Mouse (Mus musculus): ENCODE data around the gene Stam. TPM values are rescaled to one million over a fixed set of nuclear protein-coding genes. Genes with fewer than 3 reads are reported as not detected.

Stam gene
- 80.4 and 89.7 TPM in 2 replicates for polyA plus RNA-seq (2011; ENCODE audit: insufficient read length, low read depth, missing spikeins)

DNA sequence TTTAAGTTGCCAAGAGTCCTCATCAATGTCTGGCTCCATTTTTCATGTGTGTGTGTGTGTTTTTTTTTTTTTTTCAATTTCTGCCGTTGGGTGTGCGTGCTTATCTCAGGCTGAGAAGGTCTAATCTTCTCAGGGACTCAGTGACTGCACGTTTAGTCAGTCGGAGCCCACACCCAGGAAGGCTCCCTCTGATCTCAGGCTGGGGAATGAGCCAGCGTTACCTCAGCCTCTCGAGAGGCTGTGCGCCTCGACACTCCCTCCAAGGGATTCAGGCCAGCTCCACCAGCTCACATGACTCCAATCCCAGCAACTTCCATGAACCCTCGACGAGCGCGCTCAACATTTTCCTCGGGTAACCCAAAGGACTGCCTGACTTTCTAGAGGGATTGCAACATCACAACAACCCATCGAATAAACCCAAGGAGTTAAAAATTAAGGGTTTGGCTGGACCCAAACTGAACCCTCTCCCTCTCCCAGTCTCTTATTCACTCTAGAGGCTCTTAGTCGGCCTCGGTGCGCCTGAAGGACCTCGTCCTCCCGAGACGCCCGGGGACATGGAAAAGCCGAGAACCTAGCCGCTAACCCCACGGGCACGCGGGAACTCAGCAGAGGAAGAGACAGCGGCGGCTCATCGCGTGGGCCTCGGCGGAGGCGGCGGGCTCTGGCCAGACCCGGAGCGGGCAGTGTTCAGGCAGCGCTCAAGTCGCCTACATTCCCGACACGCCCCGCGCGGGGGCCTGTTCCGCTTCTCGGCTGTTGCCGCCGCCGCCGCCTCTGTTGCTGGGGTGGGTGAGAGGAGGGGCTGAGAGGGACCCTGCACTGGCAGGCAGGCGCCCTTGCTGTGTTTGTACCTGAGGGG, at the start of gene Stam:
Gene Stam (plus strand): TSS at position 737 of the 859 bp plus-strand sequence.
- TF ChIP-seq POLR2A (IDR thresholded peaks at IDR 0.05; ENCODE audit: low read depth, low read length) (peak; percentile 88), CTCF (IDR thresholded peaks at IDR 0.05; ENCODE audit: borderline replicate concordance, insufficient read depth, low read length) (no peak)
- Histone ChIP-seq H3K27ac (ENCODE audit: insufficient read depth, low read length) (peak within 1 kb of the TSS; percentile 98), H3K4me3 (ENCODE audit: insufficient read depth, low read length) (peak within 1 kb of the TSS; percentile 99), H3K4me1 (ENCODE audit: control insufficient read depth, insufficient read depth, low read length) (peaks cover 4% of the 10 kb centered on the region; the same call in 1 of the 2 replicates)

DNA sequence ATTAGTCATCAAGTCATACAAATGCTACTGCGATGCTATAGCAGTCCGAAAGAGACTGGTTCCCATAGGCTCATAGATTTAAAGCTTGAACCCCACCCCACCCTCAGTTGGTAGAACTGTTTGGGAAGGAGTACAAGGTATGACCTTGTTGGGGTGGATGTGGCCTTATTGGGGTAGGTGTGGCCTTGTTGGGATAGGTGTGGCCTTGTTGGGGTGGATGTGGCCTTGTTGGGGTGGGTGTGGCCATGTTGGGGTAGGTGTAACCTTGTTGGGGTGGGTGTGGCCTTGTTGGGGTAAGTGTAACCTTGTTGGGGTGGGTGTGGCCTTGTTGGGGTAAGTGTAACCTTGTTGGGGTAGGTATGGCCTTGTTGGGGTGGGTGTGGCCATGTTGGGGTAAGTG, 32.6 kb upstream of the Stam start:
- H3K27ac ChIP-seq (ENCODE audit: insufficient read depth, low read length): no peak overlapping the region
- no peak overlapping the region for H3K4me3 ChIP-seq (ENCODE audit: insufficient read depth, low read length)
- TF ChIP-seq POLR2A (IDR thresholded peaks at IDR 0.05; ENCODE audit: low read depth, low read length) (no peak), CTCF (IDR thresholded peaks at IDR 0.05; ENCODE audit: borderline replicate concordance, insufficient read depth, low read length) (no peak)
- no peaks in the 10 kb centered on the region for H3K4me1 ChIP-seq (ENCODE audit: control insufficient read depth, insufficient read depth, low read length)

GRCm38 (mm10) chr2:14043011-14043410, 30.9 kb upstream of the Stam start:
- H3K27ac ChIP-seq (ENCODE audit: insufficient read depth, low read length): no peak overlapping the region
- no peaks in the 10 kb centered on the region for H3K4me1 ChIP-seq (ENCODE audit: control insufficient read depth, insufficient read depth, low read length)
- H3K4me3 ChIP-seq (ENCODE audit: insufficient read depth, low read length): no peak overlapping the region
- TF ChIP-seq CTCF (IDR thresholded peaks at IDR 0.05; ENCODE audit: borderline replicate concordance, insufficient read depth, low read length) (no peak), POLR2A (IDR thresholded peaks at IDR 0.05; ENCODE audit: low read depth, low read length) (no peak)

DNA sequence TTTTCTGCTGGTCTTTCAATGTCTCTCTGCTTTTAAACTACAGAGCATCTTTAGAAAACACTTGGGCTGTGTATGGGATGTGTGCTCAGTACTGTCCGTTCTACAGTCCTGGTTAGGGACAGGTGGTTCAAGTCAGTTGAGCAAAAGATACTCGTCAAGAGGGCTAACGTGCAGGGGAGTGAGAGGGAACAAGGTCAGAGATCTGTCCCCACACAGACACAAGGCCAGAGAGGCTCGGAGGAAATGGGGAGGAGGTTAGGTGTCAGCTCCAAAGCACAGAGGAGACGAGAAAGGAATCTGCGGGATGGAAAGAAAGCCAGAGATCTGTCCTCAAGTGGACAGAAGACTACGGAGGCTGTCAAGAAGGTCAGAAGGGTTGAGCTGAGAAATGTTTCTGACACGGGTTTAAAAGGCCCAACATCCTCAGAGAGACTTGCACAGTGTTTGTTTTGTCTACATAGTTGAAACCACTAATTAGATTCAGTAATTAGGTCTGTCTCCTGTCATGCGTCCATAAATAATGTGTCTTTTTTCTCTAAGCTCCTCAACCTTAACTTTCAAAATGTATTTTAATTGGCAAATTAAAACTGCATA, 30.2 kb upstream of the Stam start:
- Histone ChIP-seq H3K4me3 (ENCODE audit: insufficient read depth, low read length) (no peak overlapping the region), H3K27ac (ENCODE audit: insufficient read depth, low read length) (no peak overlapping the region), H3K4me1 (ENCODE audit: control insufficient read depth, insufficient read depth, low read length) (no peaks in the 10 kb centered on the region)
- TF ChIP-seq CTCF (IDR thresholded peaks at IDR 0.05; ENCODE audit: borderline replicate concordance, insufficient read depth, low read length) (no peak), POLR2A (IDR thresholded peaks at IDR 0.05; ENCODE audit: low read depth, low read length) (no peak)

GRCm38 (mm10) chr2:14048381-14048780, 25.5 kb upstream of the Stam start:
- peak; percentile 25; the same call in 1 of the 2 replicates for TF ChIP-seq CTCF (IDR thresholded peaks at IDR 0.05; ENCODE audit: borderline replicate concordance, insufficient read depth, low read length)
- no peak for TF ChIP-seq POLR2A (IDR thresholded peaks at IDR 0.05; ENCODE audit: low read depth, low read length)
- H3K4me1 ChIP-seq (ENCODE audit: control insufficient read depth, insufficient read depth, low read length): no peaks in the 10 kb centered on the region
- no peak overlapping the region for H3K4me3 ChIP-seq (ENCODE audit: insufficient read depth, low read length)

GRCm38 (mm10) chr2:14048808-14049207, 25.1 kb upstream of the Stam start:
- Histone ChIP-seq H3K4me3 (ENCODE audit: insufficient read depth, low read length) (no peak overlapping the region), H3K4me1 (ENCODE audit: control insufficient read depth, insufficient read depth, low read length) (peaks cover 2% of the 10 kb centered on the region; the same call in 1 of the 2 replicates), H3K27ac (ENCODE audit: insufficient read depth, low read length) (no peak overlapping the region)
- TF ChIP-seq CTCF (IDR thresholded peaks at IDR 0.05; ENCODE audit: borderline replicate concordance, insufficient read depth, low read length) (no peak), POLR2A (IDR thresholded peaks at IDR 0.05; ENCODE audit: low read depth, low read length) (no peak)

More at GRCm38 (mm10) chr2:14048381-14048780, 25.5 kb upstream of the Stam start:
- no peak overlapping the region for H3K27ac ChIP-seq (ENCODE audit: insufficient read depth, low read length)

- H3K27ac ChIP-seq (ENCODE audit: insufficient read depth, low read length): no peak overlapping the region
- peak overlapping the region; percentile 9; the same call in 1 of the 2 replicates for H3K4me3 ChIP-seq (ENCODE audit: insufficient read depth, low read length)
- H3K4me1 ChIP-seq (ENCODE audit: control insufficient read depth, insufficient read depth, low read length): peaks cover 5% of the 10 kb centered on the region; the same call in 1 of the 2 replicates
- TF ChIP-seq POLR2A (IDR thresholded peaks at IDR 0.05; ENCODE audit: low read depth, low read length): no peak
Observed at GRCm38 (mm10) chr2:14053618-14054017, 20.3 kb upstream of the Stam start.

GRCm38 (mm10) chr2:14054163-14054562, 19.7 kb upstream of the Stam start:
- peaks cover 5% of the 10 kb centered on the region; the same call in 1 of the 2 replicates for H3K4me1 ChIP-seq (ENCODE audit: control insufficient read depth, insufficient read depth, low read length)
- peak overlapping the region; percentile 30 for H3K4me3 ChIP-seq (ENCODE audit: insufficient read depth, low read length)
- TF ChIP-seq POLR2A (IDR thresholded peaks at IDR 0.05; ENCODE audit: low read depth, low read length) (no peak), CTCF (IDR thresholded peaks at IDR 0.05; ENCODE audit: borderline replicate concordance, insufficient read depth, low read length) (no peak)
- H3K27ac ChIP-seq (ENCODE audit: insufficient read depth, low read length): no peak overlapping the region

DNA sequence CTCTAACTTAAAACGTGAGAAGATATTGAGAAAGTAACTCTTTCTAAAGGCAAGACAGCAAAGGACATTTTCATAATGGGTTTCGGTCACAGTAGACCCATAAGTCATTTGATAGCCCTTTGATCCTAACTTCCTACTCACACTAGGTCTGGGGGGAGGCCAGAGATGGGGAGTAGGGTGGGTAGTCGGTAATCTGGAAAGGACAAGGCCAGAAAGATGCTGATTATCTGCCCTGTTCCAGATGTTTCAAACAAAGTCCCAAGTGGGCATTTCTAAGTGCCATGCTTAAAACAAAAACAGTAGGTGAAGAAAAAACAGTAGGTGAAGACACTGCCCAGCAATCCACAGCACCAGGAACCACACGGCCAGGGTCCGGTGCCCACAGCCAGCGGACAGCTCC, 19.2 kb upstream of the Stam start:
- peak overlapping the region; percentile 94 for H3K4me3 ChIP-seq (ENCODE audit: insufficient read depth, low read length)
- TF ChIP-seq CTCF (IDR thresholded peaks at IDR 0.05; ENCODE audit: borderline replicate concordance, insufficient read depth, low read length) (no peak), POLR2A (IDR thresholded peaks at IDR 0.05; ENCODE audit: low read depth, low read length) (0 out of 2 replicates have a peak, but pooled peaks have one; percentile 14)
- peak overlapping the region; percentile 38; the same call in 1 of the 2 replicates for H3K27ac ChIP-seq (ENCODE audit: insufficient read depth, low read length)
- H3K4me1 ChIP-seq (ENCODE audit: control insufficient read depth, insufficient read depth, low read length): peaks cover 5% of the 10 kb centered on the region; the same call in 1 of the 2 replicates

Measured in embryonic fibroblast, embryonic 13.5 days (primary cell).